Mouse (Mus musculus) intestine, postnatal 0 days (tissue): Measurements from ENCODE around the gene Krtcap2. TPM values are rescaled to one million over a fixed set of nuclear protein-coding genes. Genes with fewer than 3 reads are reported as not detected.
"Not testable (repeated sequence)": the region's sequence is repeated elsewhere in the genome, so short reads cannot be mapped to it uniquely, and the experiment has no call there.

Source experiments
- ATAC-seq: fragments of 200-750 bp; cut with Nextera tagmentation; 2 replicates; pipeline ENCODE4 v1.8.0; 2017; ENCODE audit warnings: mild to moderate bottlenecking, moderate TSS enrichment, moderate library complexity
- H3K27ac ChIP-seq: fragments of 300-500 bp; sonication (generic); 2 replicates; pipeline ENCODE4 v1.5.1; 2014; ENCODE audit warnings: mild to moderate bottlenecking, low read depth, low read length, moderate library complexity
- H3K27me3 ChIP-seq: fragments of 300-500 bp; sonication (generic); replicated peaks from 2 replicates; pipeline ENCODE4 v1.6.1; 2014; ENCODE audit warnings: low read length, mixed read lengths; ENCODE audit not compliant: control insufficient read depth, insufficient read depth
- H3K36me3 ChIP-seq: fragments of 300-500 bp; sonication (generic); 2 replicates; pipeline ENCODE4 v1.6.1; 2014; ENCODE audit warnings: mild to moderate bottlenecking, moderate library complexity; ENCODE audit not compliant: control insufficient read depth, insufficient read depth
- H3K4me1 ChIP-seq: fragments of 300-500 bp; sonication (generic); replicated peaks from 2 replicates; pipeline ENCODE4 v1.6.1; 2014; ENCODE audit warnings: antibody characterized with exemption, low read length, mixed read lengths; ENCODE audit not compliant: control insufficient read depth, insufficient read depth
- H3K4me2 ChIP-seq: fragments of 300-500 bp; sonication (generic); replicated peaks from 2 replicates; pipeline ENCODE4 v1.6.1; 2014; ENCODE audit warnings: low read depth, mild to moderate bottlenecking, moderate library complexity
- H3K4me3 ChIP-seq: fragments of 300-500 bp; sonication (generic); 2 replicates; pipeline ENCODE4 v1.5.1; 2014; ENCODE audit warnings: low read depth, low read length
- H3K9ac ChIP-seq: fragments of 300-500 bp; sonication (generic); 2 replicates; pipeline ENCODE4 v1.6.1; 2014; ENCODE audit warnings: mild to moderate bottlenecking, low read depth, low read length
- H3K9me3 ChIP-seq: fragments of 300-500 bp; sonication (generic); 2 replicates; pipeline ENCODE4 v1.6.1; 2016; ENCODE audit warnings: mixed run types; ENCODE audit not compliant: control insufficient read depth
- CTCF ChIP-seq: sonication (generic); IDR thresholded peaks from 2 replicates; pipeline ENCODE4 v1.5.1; 2016; ENCODE audit warnings: low read depth, mild to moderate bottlenecking, control low read depth, antibody characterized with exemption, moderate library complexity
- WGBS: fragments of 180-500 bp; shearing (Covaris S2); extraction: QIAGEN DNeasy Blood & Tissue Kit; methylation state at CpG from one replicate; pipeline ENCODE4 v1.1.7; 2014; 5-methylcytosine and 5-hydroxymethylcytosine counted together
- polyA plus RNA-seq: library from polyadenylated mRNA; unstranded; fragments of >200 nt; fragmentation: Nextera tagmentation; extraction: Ambion mirVana; gene quantifications from 2 replicates; pipeline ENCODE4 v1.2.1, GENCODE M21; 2015

Krtcap2 gene
- polyA plus RNA-seq, 1 experiment from 2014 or later, result 281 TPM

- H3K4me1 ChIP-seq, result peaks cover 16% of the 10 kb centered on the region; the same call in 1 of the 2 replicates
- peak; percentile 81 for ATAC-seq
- peaks cover 18% of the 10 kb centered on the region; the same call in 1 of the 2 replicates for H3K36me3 ChIP-seq
- peak overlapping the region; percentile 74 for H3K4me3 ChIP-seq
- peak overlapping the region; percentile 92 for H3K27ac ChIP-seq
- under 1% methylated on average over 61 of the region's 69 CpGs for WGBS
- no peaks in the 10 kb centered on the region for H3K9me3 ChIP-seq
- H3K27me3 ChIP-seq, result no peaks in the 10 kb centered on the region
- peak overlapping the region; percentile 87 for H3K4me2 ChIP-seq
- no peak for TF ChIP-seq CTCF
- H3K9ac ChIP-seq, result peak overlapping the region; percentile 72
Measured at GRCm38 (mm10) chr3:89213803-89214530, 31.8 kb upstream of the Krtcap2 start.

GRCm38 (mm10) chr3:89214681-89215411 is 30.9 kb upstream of the Krtcap2 start, which contains the start of gene Thbs3:
Gene Thbs3 (plus strand): TSS chr3:89215180.
- peak within 1 kb of the TSS; percentile 87 for H3K4me2 ChIP-seq
- H3K27me3 ChIP-seq, result no peaks in the 10 kb centered on the region
- no peak for TF ChIP-seq CTCF
- peak within 1 kb of the TSS; percentile 92 for H3K27ac ChIP-seq
- WGBS, result 5% methylated on average over 19 of the region's 19 CpGs
- H3K9me3 ChIP-seq, result no peaks in the 10 kb centered on the region
- H3K9ac ChIP-seq, result peak within 1 kb of the TSS; percentile 72
- peaks cover 16% of the 10 kb centered on the region; the same call in 1 of the 2 replicates for H3K4me1 ChIP-seq
- peak within 1 kb of the TSS; percentile 74 for H3K4me3 ChIP-seq
- H3K36me3 ChIP-seq, result peaks cover 9% of the 10 kb centered on the region; the same call in 1 of the 2 replicates
- ATAC-seq, result no peak

GRCm38 (mm10) chr3:89215853-89216252 is 29.9 kb upstream of the Krtcap2 start:
- no peaks in the 10 kb centered on the region for H3K36me3 ChIP-seq
- H3K4me3 ChIP-seq, result peak overlapping the region; percentile 74
- H3K27me3 ChIP-seq, result no peaks in the 10 kb centered on the region
- H3K27ac ChIP-seq, result no peak overlapping the region
- H3K9ac ChIP-seq, result peak overlapping the region; percentile 23; the same call in 1 of the 2 replicates
- WGBS, result under 1% methylated on average over 6 of the region's 6 CpGs
- no peaks in the 10 kb centered on the region for H3K9me3 ChIP-seq
- ATAC-seq, result peak; percentile 26
- peak overlapping the region; percentile 87 for H3K4me2 ChIP-seq
- TF ChIP-seq CTCF, result peak; percentile 96
- H3K4me1 ChIP-seq, result peaks cover 16% of the 10 kb centered on the region; the same call in 1 of the 2 replicates

- not testable (repeated sequence) for H3K36me3 ChIP-seq, H3K4me3 ChIP-seq, ATAC-seq, H3K27ac ChIP-seq, H3K27me3 ChIP-seq, H3K4me2 ChIP-seq, H3K9me3 ChIP-seq, H3K9ac ChIP-seq
- 74% methylated on average over 7 of the region's 7 CpGs for WGBS
- H3K4me1 ChIP-seq, result peaks cover 16% of the 10 kb centered on the region; the same call in 1 of the 2 replicates
Measured at GRCm38 (mm10) chr3:89216407-89216806, 29.4 kb upstream of the Krtcap2 start.

GRCm38 (mm10) chr3:89218271-89218670 is 27.5 kb upstream of the Krtcap2 start:
- Histone ChIP-seq H3K36me3 (no peaks in the 10 kb centered on the region; the same call in 1 of the 2 replicates), H3K9ac (no peak overlapping the region), H3K9me3 (no peaks in the 10 kb centered on the region), H3K27ac (no peak overlapping the region), H3K27me3 (no peaks in the 10 kb centered on the region), H3K4me2 (no peak overlapping the region), H3K4me3 (no peak overlapping the region), H3K4me1 (peaks cover 8% of the 10 kb centered on the region; the same call in 1 of the 2 replicates)
- 93% methylated on average over 1 of the region's 1 CpGs for WGBS
- ATAC-seq, result no peak
- no peak for TF ChIP-seq CTCF

GRCm38 (mm10) chr3:89219546-89219945 is 26.2 kb upstream of the Krtcap2 start:
- WGBS, result 57% methylated on average over 8 of the region's 8 CpGs
- no peak overlapping the region for H3K9ac ChIP-seq
- H3K9me3 ChIP-seq, result no peaks in the 10 kb centered on the region
- TF ChIP-seq CTCF, result no peak
- peaks cover 5% of the 10 kb centered on the region; the same call in 1 of the 2 replicates for H3K4me1 ChIP-seq
- H3K4me2 ChIP-seq, result no peak overlapping the region
- H3K36me3 ChIP-seq, result no peaks in the 10 kb centered on the region; the same call in 1 of the 2 replicates
- no peak overlapping the region for H3K27ac ChIP-seq
- no peaks in the 10 kb centered on the region for H3K27me3 ChIP-seq
- no peak for ATAC-seq
- H3K4me3 ChIP-seq, result no peak overlapping the region
